Mouse (Mus musculus): ENCODE data around the gene Prdm11. TPM values are rescaled to one million over a fixed set of nuclear protein-coding genes. Genes with fewer than 3 reads are reported as not detected.

Gene Prdm11
- polyA plus RNA-seq (2012), result 59.0 and 68.8 TPM in 2 replicates

DNA sequence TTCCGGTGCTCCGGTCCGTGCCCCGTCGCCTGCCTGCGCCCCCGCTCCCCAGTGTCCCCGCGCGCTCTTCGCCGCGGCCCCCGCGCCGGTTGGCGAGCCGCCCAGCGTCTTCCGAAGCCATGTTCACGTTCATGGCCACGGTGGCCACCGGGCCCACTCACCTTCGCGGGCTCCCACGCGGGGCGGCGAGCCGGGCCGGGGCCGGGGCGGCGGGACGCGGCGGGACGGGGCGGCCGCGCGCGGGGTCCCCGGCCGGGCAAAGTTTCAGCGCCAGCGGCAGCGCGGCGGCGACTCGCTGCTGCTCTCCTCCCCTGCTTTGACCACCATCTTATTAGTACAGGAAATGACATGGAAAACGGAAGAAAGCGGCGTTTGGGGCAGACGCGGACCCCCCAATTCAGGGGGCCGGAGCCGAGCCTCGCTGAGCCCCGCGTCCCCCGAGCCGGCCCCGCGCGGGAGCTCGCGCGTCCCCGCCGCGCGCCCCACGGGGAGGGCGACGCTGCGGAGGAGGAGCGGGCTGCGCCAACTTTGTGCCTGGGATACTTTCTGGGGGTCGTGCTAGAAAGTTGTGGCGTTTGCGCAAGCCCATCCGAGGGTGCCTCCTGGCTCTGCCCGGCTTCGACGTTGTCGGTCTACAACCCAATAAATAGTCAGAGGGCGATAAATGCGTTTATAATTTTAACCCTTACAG lies at the start of gene Prdm11:
TSS of gene Prdm11 (minus strand) at position 350 of the 691 bp plus-strand sequence.
- no peak for TF ChIP-seq GATA1 (IDR thresholded peaks at IDR 0.05; ENCODE audit: low read length)

- TF ChIP-seq GATA1 (IDR thresholded peaks at IDR 0.05; ENCODE audit: low read length), result no peak
Measured at GRCm38 (mm10) chr2:93092347-93092746, 46.4 kb upstream of the Prdm11 start.

- TF ChIP-seq GATA1 (IDR thresholded peaks at IDR 0.05; ENCODE audit: low read length), result no peak
Measured at GRCm38 (mm10) chr2:93091679-93092078, 45.7 kb upstream of the Prdm11 start.

GRCm38 (mm10) chr2:93089379-93090089 lies 43.6 kb upstream of the Prdm11 start:
- TF ChIP-seq GATA1 (IDR thresholded peaks at IDR 0.05; ENCODE audit: low read length), result no peak

GRCm38 (mm10) chr2:93088006-93088405 lies 42.0 kb upstream of the Prdm11 start:
- no peak for TF ChIP-seq GATA1 (IDR thresholded peaks at IDR 0.05; ENCODE audit: low read length)

DNA sequence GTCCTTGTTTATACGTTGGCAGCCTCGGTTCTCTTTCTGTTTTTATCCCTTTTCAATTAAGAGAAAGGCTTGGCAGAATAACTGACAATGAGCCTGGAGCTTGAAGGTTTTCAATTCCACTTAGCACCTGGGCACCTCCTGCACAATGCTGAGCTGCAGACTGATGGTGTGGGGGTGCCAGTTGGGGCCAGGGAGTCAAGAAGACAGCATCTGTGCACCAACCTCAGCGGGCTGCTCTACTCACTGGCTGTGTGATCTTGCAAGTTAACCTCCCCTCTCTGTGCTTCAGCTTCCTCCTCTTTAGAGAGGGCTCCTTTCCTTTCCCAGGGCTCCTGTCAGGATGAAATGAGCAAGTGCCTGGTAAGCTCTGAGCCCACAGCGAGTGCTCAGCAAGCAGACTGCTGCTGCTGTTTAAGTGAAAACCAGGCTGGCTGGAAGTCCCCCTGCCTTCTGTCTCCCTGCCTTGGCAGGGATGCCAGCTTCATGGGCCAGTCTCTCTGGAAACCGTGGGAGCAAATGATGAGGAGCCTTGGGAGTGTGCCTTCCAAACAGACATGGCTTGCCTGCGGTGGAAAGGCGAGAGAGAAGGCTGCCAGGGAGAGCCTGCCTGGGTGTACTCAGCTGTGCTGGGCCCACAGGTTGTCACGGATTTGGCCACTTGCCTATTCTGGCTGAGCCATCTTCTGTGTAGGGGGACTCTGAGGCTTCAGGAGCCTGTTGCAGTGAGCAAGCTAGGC lies 39.5 kb upstream of the Prdm11 start:
- TF ChIP-seq GATA1 (IDR thresholded peaks at IDR 0.05; ENCODE audit: low read length), result no peak

- no peak for TF ChIP-seq GATA1 (IDR thresholded peaks at IDR 0.05; ENCODE audit: low read length)
Measured at GRCm38 (mm10) chr2:93084481-93084880, 38.5 kb upstream of the Prdm11 start.

- no peak for TF ChIP-seq GATA1 (IDR thresholded peaks at IDR 0.05; ENCODE audit: low read length)
Measured at GRCm38 (mm10) chr2:93083317-93083716, 37.4 kb upstream of the Prdm11 start.

- TF ChIP-seq GATA1 (IDR thresholded peaks at IDR 0.05; ENCODE audit: low read length), result no peak
Measured at GRCm38 (mm10) chr2:93082846-93083245, 36.9 kb upstream of the Prdm11 start.

GRCm38 (mm10) chr2:93080871-93081608 lies 35.1 kb upstream of the Prdm11 start:
- no peak for TF ChIP-seq GATA1 (IDR thresholded peaks at IDR 0.05; ENCODE audit: low read length)

GRCm38 (mm10) chr2:93079394-93079793 lies 33.4 kb upstream of the Prdm11 start:
- TF ChIP-seq GATA1 (IDR thresholded peaks at IDR 0.05; ENCODE audit: low read length), result no peak

DNA sequence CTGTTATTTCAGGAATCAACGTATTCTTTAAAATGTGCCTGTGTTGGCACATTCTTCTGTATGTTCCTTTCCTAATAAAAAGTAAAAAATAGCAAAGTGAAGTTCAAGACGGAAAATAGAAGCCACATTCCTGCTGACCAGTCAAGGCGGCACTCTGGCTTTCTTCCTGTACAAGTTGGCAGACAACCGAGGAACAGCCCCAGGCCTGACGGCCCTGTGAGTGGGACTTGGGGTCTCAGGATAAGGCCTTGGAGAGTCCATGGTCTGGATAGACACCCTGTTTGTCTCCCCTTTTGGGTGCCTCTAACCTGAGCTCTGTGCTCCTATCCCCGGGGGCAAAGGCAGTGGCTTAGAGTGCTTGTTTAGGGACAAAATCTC lies 30.6 kb upstream of the Prdm11 start:
- TF ChIP-seq GATA1 (IDR thresholded peaks at IDR 0.05; ENCODE audit: low read length), result no peak

- TF ChIP-seq GATA1 (IDR thresholded peaks at IDR 0.05; ENCODE audit: low read length), result no peak
Measured at GRCm38 (mm10) chr2:93075738-93076577, 30.0 kb upstream of the Prdm11 start.

DNA sequence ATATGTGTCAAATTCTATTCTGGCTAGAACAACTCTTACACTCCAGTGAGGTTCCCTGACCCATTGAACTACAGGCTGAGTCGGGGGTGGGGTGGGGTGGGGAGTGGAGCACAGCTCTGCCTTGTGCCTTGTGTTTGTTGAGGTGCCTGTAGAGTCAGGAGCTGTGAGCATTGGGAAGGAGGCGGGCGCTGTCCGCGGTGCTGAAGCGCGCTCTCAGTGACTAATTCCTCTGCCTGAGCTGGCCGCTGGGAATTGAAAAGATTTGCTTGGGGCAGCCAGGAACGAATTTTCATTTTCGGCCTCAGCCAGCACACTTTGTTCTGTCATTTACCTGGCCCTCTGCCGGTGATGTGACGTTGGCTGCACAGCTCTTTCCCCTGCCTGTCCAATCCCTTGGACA lies 25.7 kb upstream of the Prdm11 start:
- no peak for TF ChIP-seq GATA1 (IDR thresholded peaks at IDR 0.05; ENCODE audit: low read length)

DNA sequence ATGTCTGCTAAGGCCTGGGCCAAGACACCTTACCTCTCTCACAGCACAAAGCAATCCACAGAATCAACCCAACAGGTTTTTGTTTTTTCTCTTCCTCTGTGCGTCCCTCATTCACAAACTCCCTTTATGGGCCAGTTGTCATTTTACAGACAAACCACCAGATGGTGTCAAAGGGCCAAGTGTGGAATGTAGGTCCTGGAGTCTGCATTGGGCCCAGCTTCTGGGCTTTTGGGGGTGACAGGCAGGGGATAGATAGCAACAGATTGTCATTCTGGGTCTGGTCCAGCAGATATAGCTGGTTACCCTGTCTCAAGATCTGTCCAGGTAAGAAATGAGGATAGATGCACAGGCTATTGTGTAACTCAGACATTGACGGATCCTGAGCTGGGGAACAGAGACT lies 23.0 kb upstream of the Prdm11 start:
- TF ChIP-seq GATA1 (IDR thresholded peaks at IDR 0.05; ENCODE audit: low read length), result no peak
